Mouse (Mus musculus) brain, embryonic 14.5 days (tissue): ENCODE results near the gene Nr5a1.

Experiments used
- CTCF ChIP-seq: fragments of 200-500 bp; IDR thresholded peaks from 2 replicates; pipeline ENCODE4 v1.5.1; 2012; ENCODE audit warnings: inconsistent platforms, mild to moderate bottlenecking, moderate library complexity, borderline replicate concordance; ENCODE audit not compliant: insufficient read depth, insufficient read length; ENCODE audit errors: extremely low read depth
- POLR2A ChIP-seq: fragments of 200-500 bp; IDR thresholded peaks from 2 replicates; pipeline ENCODE4 v1.6.1; 2012; ENCODE audit warnings: mild to moderate bottlenecking, inconsistent platforms, borderline replicate concordance; ENCODE audit not compliant: poor library complexity, insufficient read depth, insufficient read length, severe bottlenecking; ENCODE audit errors: extremely low read depth

- TF ChIP-seq POLR2A (no peak), CTCF (no peak)
Measured at GRCm38 (mm10) chr2:38706661-38707060, 7.7 kb downstream of the Nr5a1 start.
